Mouse (Mus musculus) intestine, embryonic 14.5 days (tissue): Measurements from ENCODE around the gene Pdcl. TPM values are rescaled to one million over a fixed set of nuclear protein-coding genes. Genes with fewer than 3 reads are reported as not detected.

Experiments used
- ATAC-seq: fragments of 200-750 bp; cut with Nextera tagmentation; replicated peaks from 2 replicates; pipeline ENCODE4 v1.8.0; 2017; ENCODE audit warnings: low read depth, moderate number of reproducible peaks, moderate TSS enrichment, moderate library complexity; ENCODE audit not compliant: low FRiP score, low TSS enrichment
- DNase-seq: peaks from one replicate; pipeline ENCODE4 v3.0.0-alpha.2; 2018; ENCODE audit warnings: low spot score
- H3K27ac ChIP-seq: fragments of 300-500 bp; sonication (generic); 2 replicates; pipeline ENCODE4 v1.5.1; 2014; ENCODE audit warnings: low read depth, mild to moderate bottlenecking, control low read depth
- H3K27me3 ChIP-seq: fragments of 300-500 bp; sonication (generic); replicated peaks from 2 replicates; pipeline ENCODE4 v1.6.1; 2014; ENCODE audit warnings: low read length, control low read depth; ENCODE audit not compliant: control insufficient read depth, insufficient read depth
- H3K36me3 ChIP-seq: fragments of 300-500 bp; sonication (generic); 2 replicates; pipeline ENCODE4 v1.6.1; 2014; ENCODE audit warnings: low read length, control low read depth; ENCODE audit not compliant: control insufficient read depth, insufficient read depth
- H3K4me1 ChIP-seq: fragments of 300-500 bp; sonication (generic); replicated peaks from 2 replicates; pipeline ENCODE4 v1.6.1; 2014; ENCODE audit warnings: low read length, control low read depth, mixed read lengths; ENCODE audit not compliant: control insufficient read depth, insufficient read depth
- H3K4me2 ChIP-seq: fragments of 300-500 bp; sonication (generic); 2 replicates; pipeline ENCODE4 v1.6.1; 2014; ENCODE audit warnings: low read length
- H3K4me3 ChIP-seq: fragments of 300-500 bp; sonication (generic); 2 replicates; pipeline ENCODE4 v1.5.1; 2014; ENCODE audit warnings: low read depth, low read length, control low read depth, mixed read lengths
- H3K9ac ChIP-seq: fragments of 300-500 bp; sonication (generic); 2 replicates; pipeline ENCODE4 v1.6.1; 2014; ENCODE audit warnings: mild to moderate bottlenecking, low read length
- H3K9me3 ChIP-seq: fragments of 300-500 bp; sonication (generic); 2 replicates; pipeline ENCODE4 v1.6.1; 2016; ENCODE audit warnings: low read length, control low read depth; ENCODE audit not compliant: control insufficient read depth
- WGBS: fragments of 180-500 bp; shearing (Covaris S2); extraction: QIAGEN DNeasy Blood & Tissue Kit; methylation state at CpG from one replicate; pipeline ENCODE4 v1.1.7; 2014; 5-methylcytosine and 5-hydroxymethylcytosine counted together
- polyA plus RNA-seq: library from polyadenylated mRNA; unstranded; fragments of >200 nt; fragmentation: Nextera tagmentation; extraction: Ambion mirVana; gene quantifications from 2 replicates; pipeline ENCODE4 v1.2.1, GENCODE M21; 2014

Pdcl gene
- polyA plus RNA-seq, 1 experiment from 2014 or later, result 39.5 TPM

DNA sequence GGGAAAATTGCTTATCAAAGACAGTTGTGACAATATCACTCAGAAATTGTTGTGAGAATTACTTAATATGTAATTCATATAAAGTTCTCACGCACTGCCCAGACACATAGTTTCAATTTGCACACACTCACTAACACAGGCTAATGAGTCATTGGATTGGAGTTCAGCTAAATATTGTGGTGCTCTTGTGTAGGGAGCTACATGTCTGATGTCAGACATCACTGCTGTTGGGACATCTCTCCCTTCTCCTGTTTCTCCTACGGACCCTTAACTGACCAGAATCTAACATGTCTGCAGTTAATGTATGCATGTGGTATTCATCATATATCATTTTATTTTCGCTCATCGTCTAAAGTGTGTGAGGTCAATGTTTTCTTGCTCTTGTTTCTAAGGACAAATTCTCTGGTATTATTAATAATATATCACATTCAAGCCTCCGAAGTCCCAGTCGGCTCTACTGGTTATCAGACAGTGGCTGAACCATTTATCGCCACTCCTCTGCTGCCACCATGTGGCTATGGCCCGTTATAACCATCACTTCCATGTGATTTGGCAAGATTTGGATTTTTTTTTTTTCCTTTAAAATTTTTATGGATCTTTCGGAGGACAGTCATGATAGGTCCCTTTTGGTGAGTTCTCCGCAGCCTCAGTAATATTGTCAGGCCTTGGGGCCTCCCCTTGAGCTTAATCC is 20.5 kb downstream of the Pdcl start:
- Histone ChIP-seq H3K4me2 (no peak overlapping the region), H3K27me3 (no peaks in the 10 kb centered on the region), H3K4me1 (no peaks in the 10 kb centered on the region), H3K9me3 (no peaks in the 10 kb centered on the region), H3K36me3 (no peaks in the 10 kb centered on the region), H3K27ac (no peak overlapping the region), H3K4me3 (no peak overlapping the region), H3K9ac (no peak overlapping the region)
- 55% methylated on average over 10 of the region's 10 CpGs for WGBS
- ATAC-seq (no peak), DNase-seq (peak; percentile 68)

GRCm38 (mm10) chr2:37333321-37333720 is 25.8 kb downstream of the Pdcl start:
- Histone ChIP-seq H3K27me3 (no peaks in the 10 kb centered on the region), H3K9me3 (no peaks in the 10 kb centered on the region), H3K4me1 (no peaks in the 10 kb centered on the region), H3K27ac (no peak overlapping the region), H3K4me2 (no peak overlapping the region), H3K9ac (no peak overlapping the region), H3K4me3 (no peak overlapping the region), H3K36me3 (no peaks in the 10 kb centered on the region)
- 79% methylated on average over 2 of the region's 2 CpGs for WGBS
- no peak for DNase-seq
- ATAC-seq, result no peak

DNA sequence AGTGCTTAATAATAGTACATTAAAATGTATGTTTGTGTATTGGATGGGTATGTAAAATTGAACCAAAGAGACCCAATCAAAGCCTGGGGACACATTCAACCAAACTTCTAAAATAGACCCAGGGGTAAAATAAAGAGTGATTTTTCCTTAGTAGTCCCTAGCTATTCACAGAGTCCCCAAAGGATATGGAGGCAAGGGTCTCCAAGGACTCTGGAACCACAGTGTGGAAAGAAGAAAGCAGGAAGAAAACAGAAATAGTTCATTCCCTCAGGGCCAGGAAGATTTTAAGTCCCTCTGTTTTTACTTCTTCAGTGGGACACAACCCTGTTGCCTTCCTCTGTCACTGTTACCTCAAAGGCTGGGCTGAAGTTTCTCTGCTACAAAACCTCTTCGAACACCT is 32.9 kb downstream of the Pdcl start, which contains the start of gene Olfr368:
Gene Olfr368, plus strand, starts transcription at position 301 of the 400 bp plus-strand sequence.
- no peak for ATAC-seq
- Histone ChIP-seq H3K27me3 (no peaks in the 10 kb centered on the region), H3K4me2 (no peak within 1 kb of the TSS), H3K9ac (no peak within 1 kb of the TSS), H3K36me3 (no peaks in the 10 kb centered on the region), H3K27ac (no peak within 1 kb of the TSS), H3K4me3 (no peak within 1 kb of the TSS), H3K9me3 (no peaks in the 10 kb centered on the region), H3K4me1 (no peaks in the 10 kb centered on the region)
- WGBS, result 87% methylated on average over 1 of the region's 1 CpGs
- DNase-seq, result no peak

Other genes starting within 250 kb of the Pdcl start
- not detected in 2 replicates for gene Olfr362, start 241.4 kb downstream of the Pdcl start, polyA plus RNA-seq
- not detected in 2 replicates for gene Olfr364-ps1, start 220.0 kb downstream of the Pdcl start, polyA plus RNA-seq
- gene Olfr365, start 171.1 kb downstream of the Pdcl start, polyA plus RNA-seq, result not detected in 2 replicates
- gene Olfr366, start 147.8 kb downstream of the Pdcl start, polyA plus RNA-seq, result not detected in 2 replicates
- not detected in 2 replicates for gene Olfr368, start 32.8 kb downstream of the Pdcl start, polyA plus RNA-seq
- gene Rc3h2, start 63.6 kb upstream of the Pdcl start, polyA plus RNA-seq, result 16.4 and 19.1 TPM in 2 replicates
- 7.0 and 9.8 TPM in 2 replicates for gene Zbtb26, start 83.8 kb upstream of the Pdcl start, polyA plus RNA-seq
- 3.8 and 4.8 TPM in 2 replicates for gene Zbtb6, start 83.8 kb upstream of the Pdcl start, polyA plus RNA-seq
- gene Rabgap1, start 83.9 kb upstream of the Pdcl start, polyA plus RNA-seq, result 42.5 and 44.6 TPM in 2 replicates
- gene Gpr21, start 157.0 kb upstream of the Pdcl start, polyA plus RNA-seq, result 2.2 and 2.6 TPM in 2 replicates